Mouse (Mus musculus): Measurements from ENCODE around the gene Medag. TPM values are rescaled to one million over a fixed set of nuclear protein-coding genes. Genes with fewer than 3 reads are reported as not detected.
A peak's percentile ranks its signal among the peaks of the same experiment; 100 is the strongest.

Gene Medag
- polyA plus RNA-seq, 1 experiment from 2014 or later, result 2.6 TPM

- H3K27ac ChIP-seq, result no peak overlapping the region
- H3K4me3 ChIP-seq, result no peak overlapping the region
- H3K9me3 ChIP-seq, result no peaks in the 10 kb centered on the region
- ATAC-seq (replicated peaks), result no peak
- 88% methylated on average over 5 of the region's 5 CpGs for WGBS
- no peaks in the 10 kb centered on the region for H3K36me3 ChIP-seq (replicated peaks)
- no peak overlapping the region for H3K9ac ChIP-seq
- H3K4me1 ChIP-seq, result no peaks in the 10 kb centered on the region
- H3K27me3 ChIP-seq (replicated peaks), result no peaks in the 10 kb centered on the region
- no peak overlapping the region for H3K4me2 ChIP-seq
Observed at GRCm38 (mm10) chr5:149388947-149389346, 22.6 kb upstream of the Medag start.

- Histone ChIP-seq H3K4me3 (no peak overlapping the region), H3K27ac (no peak overlapping the region), H3K4me1 (no peaks in the 10 kb centered on the region), H3K27me3 (replicated peaks) (no peaks in the 10 kb centered on the region), H3K4me2 (no peak overlapping the region), H3K36me3 (replicated peaks) (no peaks in the 10 kb centered on the region), H3K9me3 (no peaks in the 10 kb centered on the region), H3K9ac (no peak overlapping the region)
- no peak for ATAC-seq (replicated peaks)
- WGBS, result 64% methylated on average over 11 of the region's 11 CpGs
Observed at GRCm38 (mm10) chr5:149389548-149390211, 21.9 kb upstream of the Medag start.

GRCm38 (mm10) chr5:149391574-149392375 lies 19.8 kb upstream of the Medag start:
- no peak overlapping the region for H3K9ac ChIP-seq
- H3K36me3 ChIP-seq (replicated peaks), result no peaks in the 10 kb centered on the region
- no peak overlapping the region for H3K4me2 ChIP-seq
- no peak overlapping the region for H3K4me3 ChIP-seq
- H3K27me3 ChIP-seq (replicated peaks), result no peaks in the 10 kb centered on the region
- no peaks in the 10 kb centered on the region for H3K9me3 ChIP-seq
- no peak for ATAC-seq (replicated peaks)
- H3K4me1 ChIP-seq, result no peaks in the 10 kb centered on the region
- 0 out of 2 replicates have a peak overlapping the region, but pooled peaks have one; percentile 4 for H3K27ac ChIP-seq
- WGBS, result 59% methylated on average over 18 of the region's 18 CpGs

- no peaks in the 10 kb centered on the region for H3K4me1 ChIP-seq
- no peaks in the 10 kb centered on the region for H3K27me3 ChIP-seq (replicated peaks)
- H3K4me3 ChIP-seq, result no peak overlapping the region
- no peak overlapping the region for H3K9ac ChIP-seq
- H3K27ac ChIP-seq, result no peak overlapping the region
- 78% methylated on average over 6 of the region's 6 CpGs for WGBS
- no peaks in the 10 kb centered on the region for H3K9me3 ChIP-seq
- H3K4me2 ChIP-seq, result no peak overlapping the region
- no peaks in the 10 kb centered on the region for H3K36me3 ChIP-seq (replicated peaks)
- ATAC-seq (replicated peaks), result no peak
Observed at GRCm38 (mm10) chr5:149392420-149392988, 19.0 kb upstream of the Medag start.

DNA sequence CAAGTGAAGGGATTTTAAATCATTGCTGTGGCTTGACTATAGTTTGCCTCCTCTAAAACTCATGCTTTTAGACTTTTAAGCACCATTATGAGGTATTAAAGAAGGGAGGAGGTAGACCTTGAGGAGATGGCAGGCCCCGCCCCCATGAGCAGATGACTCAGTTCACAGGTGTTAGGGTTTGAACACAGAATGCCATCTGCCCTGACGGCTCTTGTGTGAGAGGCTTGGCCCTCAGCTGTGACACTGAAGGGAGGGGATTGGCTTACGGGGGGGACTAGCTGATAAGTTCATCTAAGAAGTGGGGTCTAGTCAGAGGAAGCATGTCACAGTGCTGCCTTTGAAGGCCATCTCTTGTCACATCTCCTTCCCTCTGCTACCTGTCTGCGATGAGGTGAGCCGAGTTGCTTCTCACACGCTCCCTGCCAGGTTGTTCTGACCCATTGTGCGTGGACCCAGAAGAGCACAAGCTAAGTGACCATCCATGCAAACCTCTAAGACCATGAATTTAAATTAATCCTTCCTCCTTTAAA lies 10.0 kb upstream of the Medag start:
- H3K36me3 ChIP-seq (replicated peaks), result no peaks in the 10 kb centered on the region
- H3K9ac ChIP-seq, result no peak overlapping the region
- H3K4me1 ChIP-seq, result peaks cover 5% of the 10 kb centered on the region
- no peaks in the 10 kb centered on the region for H3K27me3 ChIP-seq (replicated peaks)
- no peak overlapping the region for H3K4me2 ChIP-seq
- no peak overlapping the region for H3K4me3 ChIP-seq
- 90% methylated on average over 7 of the region's 7 CpGs for WGBS
- no peaks in the 10 kb centered on the region for H3K9me3 ChIP-seq
- H3K27ac ChIP-seq, result no peak overlapping the region
- no peak for ATAC-seq (replicated peaks)

GRCm38 (mm10) chr5:149402029-149402428 lies 9.5 kb upstream of the Medag start:
- WGBS, result 93% methylated on average over 10 of the region's 10 CpGs
- H3K27ac ChIP-seq, result no peak overlapping the region
- H3K9ac ChIP-seq, result no peak overlapping the region
- H3K4me2 ChIP-seq, result no peak overlapping the region
- no peak overlapping the region for H3K4me3 ChIP-seq
- no peaks in the 10 kb centered on the region for H3K36me3 ChIP-seq (replicated peaks)
- peaks cover 8% of the 10 kb centered on the region for H3K4me1 ChIP-seq
- H3K9me3 ChIP-seq, result no peaks in the 10 kb centered on the region
- ATAC-seq (replicated peaks), result no peak
- H3K27me3 ChIP-seq (replicated peaks), result no peaks in the 10 kb centered on the region

DNA sequence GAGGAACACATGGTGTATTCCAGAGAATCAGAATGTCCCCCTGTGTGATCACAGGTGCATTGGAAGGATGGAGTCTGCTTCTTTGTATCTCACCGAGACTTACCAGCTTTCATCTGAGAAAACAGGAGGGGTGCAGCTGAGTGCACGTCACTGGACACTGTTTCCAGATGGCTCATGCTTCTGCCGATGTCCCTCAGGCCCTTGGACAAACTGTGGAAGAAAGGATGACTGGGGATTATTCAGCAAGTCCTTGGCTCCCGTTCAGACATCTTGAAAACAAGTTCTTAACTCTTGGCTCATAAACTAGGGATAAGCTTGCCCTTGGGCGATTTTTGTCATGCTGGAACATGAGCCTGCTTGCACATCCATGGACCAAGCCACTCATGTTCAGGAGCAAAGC lies 8.2 kb upstream of the Medag start:
- H3K9me3 ChIP-seq, result no peaks in the 10 kb centered on the region
- H3K4me3 ChIP-seq, result no peak overlapping the region
- H3K4me2 ChIP-seq, result no peak overlapping the region
- ATAC-seq (replicated peaks), result 0 out of 2 replicates have a peak, but pooled peaks have one; percentile 20
- H3K27ac ChIP-seq, result no peak overlapping the region
- H3K36me3 ChIP-seq (replicated peaks), result no peaks in the 10 kb centered on the region
- no peaks in the 10 kb centered on the region for H3K27me3 ChIP-seq (replicated peaks)
- no peak overlapping the region for H3K9ac ChIP-seq
- WGBS, result 62% methylated on average over 5 of the region's 5 CpGs
- peaks cover 8% of the 10 kb centered on the region for H3K4me1 ChIP-seq

- H3K4me1 ChIP-seq, result peaks cover 6% of the 10 kb centered on the region
- no peak overlapping the region for H3K27ac ChIP-seq
- 84% methylated on average over 5 of the region's 5 CpGs for WGBS
- no peak for ATAC-seq (replicated peaks)
- no peaks in the 10 kb centered on the region for H3K27me3 ChIP-seq (replicated peaks)
- no peak overlapping the region for H3K4me3 ChIP-seq
- H3K9ac ChIP-seq, result no peak overlapping the region
- no peak overlapping the region for H3K4me2 ChIP-seq
- H3K36me3 ChIP-seq (replicated peaks), result no peaks in the 10 kb centered on the region
- H3K9me3 ChIP-seq, result no peaks in the 10 kb centered on the region
Observed at GRCm38 (mm10) chr5:149404710-149405109, 6.8 kb upstream of the Medag start.

DNA sequence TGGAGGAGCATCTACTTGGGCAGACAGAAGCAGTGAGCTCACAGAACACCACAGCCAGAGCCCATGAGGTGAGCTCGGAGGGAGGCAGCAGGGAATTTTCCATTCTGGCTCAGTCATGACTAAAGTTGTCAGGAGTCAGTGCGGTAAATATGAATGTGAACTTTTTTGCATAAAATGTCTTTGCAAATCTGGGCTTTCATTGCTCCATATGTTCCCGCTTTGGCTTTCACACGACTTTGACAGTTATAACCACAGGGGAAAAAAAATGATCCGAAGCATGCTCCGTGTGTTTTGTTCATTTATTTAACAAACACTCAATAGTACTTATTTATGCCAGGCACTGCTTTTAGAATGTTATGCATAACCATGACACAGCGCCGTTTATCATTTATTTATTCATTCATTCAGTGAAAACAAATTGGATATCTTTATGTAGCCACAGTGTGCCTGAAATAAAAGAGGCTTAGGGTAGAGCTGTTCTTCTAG lies 4.7 kb upstream of the Medag start:
- Histone ChIP-seq H3K36me3 (replicated peaks) (no peaks in the 10 kb centered on the region), H3K4me3 (no peak overlapping the region), H3K27me3 (replicated peaks) (no peaks in the 10 kb centered on the region), H3K9ac (no peak overlapping the region), H3K4me2 (no peak overlapping the region), H3K9me3 (no peaks in the 10 kb centered on the region), H3K27ac (no peak overlapping the region), H3K4me1 (peaks cover 18% of the 10 kb centered on the region)
- WGBS, result 68% methylated on average over 8 of the region's 8 CpGs
- no peak for ATAC-seq (replicated peaks)

GRCm38 (mm10) chr5:149409502-149409901 lies 2.0 kb upstream of the Medag start:
- H3K4me1 ChIP-seq, result peaks cover 23% of the 10 kb centered on the region
- no peak for ATAC-seq (replicated peaks)
- H3K4me3 ChIP-seq, result no peak overlapping the region
- H3K9me3 ChIP-seq, result no peaks in the 10 kb centered on the region
- no peaks in the 10 kb centered on the region for H3K27me3 ChIP-seq (replicated peaks)
- no peak overlapping the region for H3K27ac ChIP-seq
- no peak overlapping the region for H3K4me2 ChIP-seq
- no peaks in the 10 kb centered on the region for H3K36me3 ChIP-seq (replicated peaks)
- 94% methylated on average over 3 of the region's 3 CpGs for WGBS
- no peak overlapping the region for H3K9ac ChIP-seq

DNA sequence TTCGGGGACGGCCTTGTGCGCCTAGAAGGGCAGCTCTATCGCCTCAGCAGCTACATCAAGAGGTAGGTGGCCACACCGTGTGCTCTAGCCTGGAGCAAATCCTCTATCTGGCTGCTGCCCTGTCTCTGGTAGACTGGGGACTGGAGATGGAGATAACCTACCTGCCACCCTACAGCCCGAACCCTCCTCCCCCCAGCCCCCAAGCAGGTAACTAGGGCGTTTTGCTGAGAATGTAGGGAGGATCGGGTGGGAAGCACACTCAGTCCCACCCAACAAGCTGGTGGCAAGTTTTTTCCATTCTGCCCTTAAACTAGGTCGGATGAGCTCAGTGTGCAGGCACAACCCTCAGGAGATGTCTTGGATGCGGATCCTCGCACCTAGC lies 636 bp downstream of the Medag start:
- no peaks in the 10 kb centered on the region for H3K27me3 ChIP-seq (replicated peaks)
- 37% methylated on average over 11 of the region's 11 CpGs for WGBS
- H3K9me3 ChIP-seq, result no peaks in the 10 kb centered on the region
- peak; percentile 31; the same call in 1 of the 2 replicates for ATAC-seq (replicated peaks)
- H3K4me2 ChIP-seq, result peak overlapping the region; percentile 48
- 0 out of 2 replicates have a peak overlapping the region, but pooled peaks have one; percentile 16 for H3K9ac ChIP-seq
- peak overlapping the region; percentile 26 for H3K4me3 ChIP-seq
- peak overlapping the region; percentile 70 for H3K27ac ChIP-seq
- H3K36me3 ChIP-seq (replicated peaks), result no peaks in the 10 kb centered on the region
- peaks cover 18% of the 10 kb centered on the region for H3K4me1 ChIP-seq

DNA sequence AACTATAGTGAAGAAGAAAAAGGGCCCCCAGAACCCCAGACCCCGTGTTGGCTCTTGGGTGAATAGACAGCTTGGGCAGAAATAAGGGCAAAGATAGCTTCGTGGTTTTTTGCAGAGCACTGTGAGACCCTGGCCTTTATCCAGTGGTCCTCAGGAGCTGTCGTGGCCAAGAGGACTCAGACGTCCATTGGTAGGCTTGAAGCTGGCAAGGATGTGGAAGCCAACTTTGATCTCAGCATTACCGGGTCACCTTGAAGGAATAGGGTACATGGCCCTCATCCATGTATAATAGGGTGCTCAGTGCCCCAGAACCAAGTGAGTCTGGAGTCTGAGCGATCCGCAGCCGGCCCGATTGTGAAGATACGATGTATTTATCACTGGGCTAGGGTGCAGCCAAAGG lies 1.1 kb downstream of the Medag start:
- no peak overlapping the region for H3K4me2 ChIP-seq
- no peak for ATAC-seq (replicated peaks)
- no peaks in the 10 kb centered on the region for H3K36me3 ChIP-seq (replicated peaks)
- no peak overlapping the region for H3K9ac ChIP-seq
- H3K4me3 ChIP-seq, result no peak overlapping the region
- H3K27me3 ChIP-seq (replicated peaks), result no peaks in the 10 kb centered on the region
- 89% methylated on average over 10 of the region's 10 CpGs for WGBS
- H3K9me3 ChIP-seq, result no peaks in the 10 kb centered on the region
- H3K27ac ChIP-seq, result no peak overlapping the region
- H3K4me1 ChIP-seq, result peaks cover 18% of the 10 kb centered on the region

All from midbrain, embryonic 15.5 days (tissue).